Mouse (Mus musculus) neural tube, embryonic 12.5 days (tissue): ENCODE measurements around the gene Eif1b. TPM values are rescaled to one million over a fixed set of nuclear protein-coding genes. Genes with fewer than 3 reads are reported as not detected.
A peak's percentile ranks its signal among the peaks of the same experiment; 100 is the strongest.
"Not testable (repeated sequence)": the region's sequence is repeated elsewhere in the genome, so short reads cannot be mapped to it uniquely, and the experiment has no call there.

Source experiments
- ATAC-seq: fragments of 200-750 bp; cut with Nextera tagmentation; 2 replicates; pipeline ENCODE4 v1.8.0; 2017; ENCODE audit warnings: low read depth, mild to moderate bottlenecking, moderate TSS enrichment, moderate library complexity; ENCODE audit not compliant: low FRiP score
- H3K27ac ChIP-seq: fragments of 300-500 bp; sonication (generic); 2 replicates; pipeline ENCODE4 v1.5.1; 2016
- H3K27me3 ChIP-seq: fragments of 300-500 bp; sonication (generic); replicated peaks from 2 replicates; pipeline ENCODE4 v1.6.1; 2016; ENCODE audit warnings: mild to moderate bottlenecking
- H3K36me3 ChIP-seq: fragments of 300-500 bp; sonication (generic); 2 replicates; pipeline ENCODE4 v1.6.1; 2016; ENCODE audit warnings: mild to moderate bottlenecking
- H3K4me1 ChIP-seq: fragments of 300-500 bp; sonication (generic); 2 replicates; pipeline ENCODE4 v1.6.1; 2016
- H3K4me2 ChIP-seq: fragments of 300-500 bp; sonication (generic); replicated peaks from 2 replicates; pipeline ENCODE4 v1.6.1; 2016; ENCODE audit warnings: mild to moderate bottlenecking
- H3K4me3 ChIP-seq: fragments of 300-500 bp; sonication (generic); 2 replicates; pipeline ENCODE4 v1.5.1; 2016
- H3K9ac ChIP-seq: fragments of 300-500 bp; sonication (generic); 2 replicates; pipeline ENCODE4 v1.6.1; 2016; ENCODE audit warnings: mild to moderate bottlenecking
- H3K9me3 ChIP-seq: fragments of 300-500 bp; sonication (generic); 2 replicates; pipeline ENCODE4 v1.6.1; 2016; ENCODE audit warnings: mild to moderate bottlenecking
- WGBS: fragments of 180-500 bp; shearing (Covaris S2); methylation state at CpG from one replicate; pipeline ENCODE4 v1.1.7; 2016; 5-methylcytosine and 5-hydroxymethylcytosine counted together
- polyA plus RNA-seq: library from polyadenylated mRNA; unstranded; fragments of >200 nt; fragmentation: Nextera tagmentation; extraction: Ambion mirVana; gene quantifications from 2 replicates; pipeline ENCODE4 v1.2.1, GENCODE M21; 2016

Gene Eif1b
- polyA plus RNA-seq, 1 experiment from 2014 or later: 299 TPM

- no peak overlapping the region for H3K9ac ChIP-seq
- no peaks in the 10 kb centered on the region for H3K36me3 ChIP-seq
- no peak overlapping the region for H3K4me3 ChIP-seq
- ATAC-seq: no peak
- H3K27me3 ChIP-seq: no peaks in the 10 kb centered on the region
- WGBS: 89% methylated on average over 17 of the region's 17 CpGs
- no peaks in the 10 kb centered on the region for H3K4me1 ChIP-seq
- H3K4me2 ChIP-seq: no peak overlapping the region
- H3K9me3 ChIP-seq: no peaks in the 10 kb centered on the region
- no peak overlapping the region for H3K27ac ChIP-seq
These were observed 36.9 kb downstream of the Eif1b start for GRCm38 (mm10) chr9:120528815-120529510.

- Histone ChIP-seq H3K36me3 (no peaks in the 10 kb centered on the region), H3K4me1 (no peaks in the 10 kb centered on the region), H3K4me3 (no peak overlapping the region), H3K9me3 (no peaks in the 10 kb centered on the region), H3K27ac (no peak overlapping the region), H3K4me2 (no peak overlapping the region), H3K9ac (no peak overlapping the region), H3K27me3 (no peaks in the 10 kb centered on the region)
- no peak for ATAC-seq
- WGBS: 87% methylated on average over 5 of the region's 5 CpGs
These were observed 38.4 kb downstream of the Eif1b start for GRCm38 (mm10) chr9:120530471-120530870.

GRCm38 (mm10) chr9:120532062-120532461 lies 40.0 kb downstream of the Eif1b start:
- Histone ChIP-seq H3K27me3 (no peaks in the 10 kb centered on the region), H3K27ac (no peak overlapping the region), H3K9ac (no peak overlapping the region), H3K9me3 (no peaks in the 10 kb centered on the region), H3K36me3 (no peaks in the 10 kb centered on the region), H3K4me2 (no peak overlapping the region), H3K4me1 (no peaks in the 10 kb centered on the region), H3K4me3 (no peak overlapping the region)
- 85% methylated on average over 6 of the region's 6 CpGs for WGBS
- ATAC-seq: no peak

- H3K9me3 ChIP-seq: no peaks in the 10 kb centered on the region
- no peak overlapping the region for H3K4me2 ChIP-seq
- no peaks in the 10 kb centered on the region for H3K36me3 ChIP-seq
- no peak overlapping the region for H3K9ac ChIP-seq
- no peaks in the 10 kb centered on the region for H3K4me1 ChIP-seq
- 90% methylated on average over 6 of the region's 6 CpGs for WGBS
- no peak for ATAC-seq
- H3K4me3 ChIP-seq: no peak overlapping the region
- no peaks in the 10 kb centered on the region for H3K27me3 ChIP-seq
- H3K27ac ChIP-seq: no peak overlapping the region
These were observed 40.7 kb downstream of the Eif1b start for GRCm38 (mm10) chr9:120532691-120533090.

DNA sequence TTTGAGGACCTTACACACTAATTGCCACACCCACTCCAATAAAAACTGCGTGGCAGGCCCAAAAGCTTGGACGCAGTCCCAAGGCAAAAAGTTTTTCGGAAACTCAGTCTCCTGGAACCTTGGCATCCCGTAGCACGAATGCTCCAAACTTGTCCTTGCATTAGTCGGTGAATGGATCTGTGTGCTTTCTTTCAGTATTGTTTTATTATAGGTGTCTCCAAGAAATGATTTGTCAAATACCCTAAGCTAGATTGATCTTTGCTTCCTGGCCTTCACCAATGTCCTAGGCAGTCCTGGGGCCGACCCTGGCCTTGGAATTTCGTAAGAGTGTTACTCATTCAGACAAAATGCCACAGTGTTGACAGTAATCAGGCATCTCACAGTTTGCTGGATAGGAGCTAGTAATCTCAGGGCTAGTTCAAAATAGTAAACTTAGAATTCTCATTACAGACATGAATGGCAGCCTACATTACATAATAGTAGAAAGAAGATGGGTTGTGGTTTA lies 41.5 kb downstream of the Eif1b start:
- H3K4me3 ChIP-seq, H3K4me2 ChIP-seq, H3K9ac ChIP-seq, H3K36me3 ChIP-seq, H3K4me1 ChIP-seq, H3K9me3 ChIP-seq, H3K27ac ChIP-seq, ATAC-seq, H3K27me3 ChIP-seq: not testable (repeated sequence)
- 92% methylated on average over 8 of the region's 8 CpGs for WGBS

GRCm38 (mm10) chr9:120539662-120540251 lies 47.7 kb downstream of the Eif1b start, which contains the start of gene Entpd3:
Entpd3 (plus strand) TSS chr9:120539818.
- Histone ChIP-seq H3K9ac (peak within 1 kb of the TSS; percentile 51), H3K36me3 (no peaks in the 10 kb centered on the region), H3K4me2 (peak within 1 kb of the TSS; percentile 72), H3K4me1 (peaks cover 9% of the 10 kb centered on the region; the same call in 1 of the 2 replicates), H3K27me3 (peaks cover 27% of the 10 kb centered on the region), H3K27ac (no peak within 1 kb of the TSS), H3K9me3 (no peaks in the 10 kb centered on the region), H3K4me3 (peak within 1 kb of the TSS; percentile 34)
- WGBS: 2% methylated on average over 31 of the region's 31 CpGs
- ATAC-seq: no peak

- Histone ChIP-seq H3K9me3 (no peaks in the 10 kb centered on the region), H3K27me3 (peaks cover 27% of the 10 kb centered on the region), H3K4me3 (no peak overlapping the region), H3K36me3 (no peaks in the 10 kb centered on the region), H3K4me2 (no peak overlapping the region), H3K4me1 (peaks cover 9% of the 10 kb centered on the region; the same call in 1 of the 2 replicates), H3K27ac (no peak overlapping the region), H3K9ac (no peak overlapping the region)
- 30% methylated on average over 2 of the region's 2 CpGs for WGBS
- no peak for ATAC-seq
These were observed 49.4 kb downstream of the Eif1b start for GRCm38 (mm10) chr9:120541411-120541810.

GRCm38 (mm10) chr9:120542241-120542640 lies 50.2 kb downstream of the Eif1b start:
- H3K9me3 ChIP-seq: no peaks in the 10 kb centered on the region
- WGBS: 23% methylated on average over 6 of the region's 6 CpGs
- H3K4me2 ChIP-seq: no peak overlapping the region
- H3K4me1 ChIP-seq: peaks cover 11% of the 10 kb centered on the region
- peaks cover 27% of the 10 kb centered on the region for H3K27me3 ChIP-seq
- H3K36me3 ChIP-seq: no peaks in the 10 kb centered on the region
- H3K9ac ChIP-seq: no peak overlapping the region
- no peak overlapping the region for H3K4me3 ChIP-seq
- ATAC-seq: no peak
- H3K27ac ChIP-seq: no peak overlapping the region

Other genes with a start within 250 kb of the Eif1b start
- 2.3 and 2.4 TPM in 2 replicates for gene Myrip, start 190.7 kb upstream of the Eif1b start, polyA plus RNA-seq
- 0.24 and 0.41 TPM in 2 replicates for gene Entpd3, start 47.6 kb downstream of the Eif1b start, polyA plus RNA-seq
- gene Rpl14, start 79.2 kb downstream of the Eif1b start, polyA plus RNA-seq: 538 and 558 TPM in 2 replicates